Mouse (Mus musculus): ENCODE data around the gene Dazap1. TPM values are rescaled to one million over a fixed set of nuclear protein-coding genes. Genes with fewer than 3 reads are reported as not detected.

Gene Dazap1
- polyA plus RNA-seq, 1 experiment from 2014 or later = 21.8 TPM

DNA sequence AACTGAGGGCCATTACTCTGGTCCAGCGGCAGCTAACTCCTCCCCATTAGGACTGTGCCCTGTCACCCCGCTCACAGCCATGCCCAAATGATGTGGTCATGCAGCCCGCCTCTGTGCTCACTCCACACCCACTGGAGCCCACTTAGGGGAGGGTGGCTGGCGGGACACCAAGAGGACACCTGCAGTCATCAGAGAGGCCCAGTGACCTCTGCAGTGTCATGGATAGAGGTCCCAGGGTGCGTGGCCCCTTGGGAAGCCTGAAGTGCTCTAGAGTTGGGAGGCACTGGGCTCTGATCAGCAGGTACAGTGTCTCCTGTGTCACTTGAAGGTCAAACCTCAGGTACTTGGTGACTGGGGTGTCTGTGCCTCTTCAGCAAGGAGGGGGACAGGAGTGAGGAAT lies 35.5 kb downstream of the Dazap1 start:
- H3K27me3 ChIP-seq (ENCODE audit: insufficient read depth, low read length) = peaks cover 56% of the 10 kb centered on the region
- ATAC-seq = no peak

GRCm38 (mm10) chr10:80297526-80298133 lies 36.3 kb downstream of the Dazap1 start:
- Histone ChIP-seq H3K27me3 (ENCODE audit: insufficient read depth, low read length) (peaks cover 59% of the 10 kb centered on the region), H3K27ac (ENCODE audit: low read depth) (no peak overlapping the region), H3K9ac (replicated peaks) (no peak overlapping the region), H3K4me2 (ENCODE audit: low read depth, low read length) (no peak overlapping the region), H3K4me3 (ENCODE audit: low read depth, low read length) (no peak overlapping the region), H3K36me3 (replicated peaks; ENCODE audit: insufficient read depth, low read length) (peaks cover 11% of the 10 kb centered on the region), H3K9me3 (ENCODE audit: low read length) (no peaks in the 10 kb centered on the region), H3K4me1 (ENCODE audit: insufficient read depth) (peaks cover 23% of the 10 kb centered on the region)
- WGBS (ENCODE audit: insufficient replicate concordance) = 54% methylated on average over 8 of the region's 8 CpGs
- TF ChIP-seq EP300 (IDR thresholded peaks at IDR 0.05; ENCODE audit: low read depth) = no peak
- TF ChIP-seq CTCF (IDR thresholded peaks at IDR 0.05; ENCODE audit: low read depth) = no peak
- ATAC-seq (no peak), DNase-seq (no peak)

More for the DNA sequence above, 35.5 kb downstream of the Dazap1 start:
- Histone ChIP-seq H3K4me3 (ENCODE audit: low read depth, low read length) (no peak overlapping the region), H3K4me2 (ENCODE audit: low read depth, low read length) (no peak overlapping the region), H3K9me3 (ENCODE audit: low read length) (no peaks in the 10 kb centered on the region), H3K36me3 (replicated peaks; ENCODE audit: insufficient read depth, low read length) (peaks cover 11% of the 10 kb centered on the region), H3K9ac (replicated peaks) (no peak overlapping the region), H3K27ac (ENCODE audit: low read depth) (no peak overlapping the region), H3K4me1 (ENCODE audit: insufficient read depth) (peaks cover 18% of the 10 kb centered on the region)
- no peak for DNase-seq
- TF ChIP-seq CTCF (IDR thresholded peaks at IDR 0.05; ENCODE audit: low read depth) (no peak), EP300 (IDR thresholded peaks at IDR 0.05; ENCODE audit: low read depth) (no peak)
- 78% methylated on average over 5 of the region's 5 CpGs for WGBS (ENCODE audit: insufficient replicate concordance)

GRCm38 (mm10) chr10:80298571-80299281 lies 37.4 kb downstream of the Dazap1 start:
- peaks cover 61% of the 10 kb centered on the region for H3K27me3 ChIP-seq (ENCODE audit: insufficient read depth, low read length)

GRCm38 (mm10) chr10:80299301-80299700 lies 38.0 kb downstream of the Dazap1 start:
- no peak for DNase-seq
- Histone ChIP-seq H3K9ac (replicated peaks) (no peak overlapping the region), H3K36me3 (replicated peaks; ENCODE audit: insufficient read depth, low read length) (peaks cover 5% of the 10 kb centered on the region), H3K9me3 (ENCODE audit: low read length) (no peaks in the 10 kb centered on the region), H3K4me2 (ENCODE audit: low read depth, low read length) (no peak overlapping the region), H3K4me1 (ENCODE audit: insufficient read depth) (peaks cover 16% of the 10 kb centered on the region), H3K4me3 (ENCODE audit: low read depth, low read length) (no peak overlapping the region), H3K27me3 (ENCODE audit: insufficient read depth, low read length) (peaks cover 65% of the 10 kb centered on the region), H3K27ac (ENCODE audit: low read depth) (no peak overlapping the region)
- TF ChIP-seq EP300 (IDR thresholded peaks at IDR 0.05; ENCODE audit: low read depth) = no peak
- TF ChIP-seq CTCF (IDR thresholded peaks at IDR 0.05; ENCODE audit: low read depth) = no peak
- no peak for ATAC-seq
- WGBS (ENCODE audit: insufficient replicate concordance) = 16% methylated on average over 14 of the region's 15 CpGs

More at GRCm38 (mm10) chr10:80298571-80299281, 37.4 kb downstream of the Dazap1 start:
- H3K4me2 ChIP-seq (ENCODE audit: low read depth, low read length) = no peak overlapping the region
- no peak overlapping the region for H3K4me3 ChIP-seq (ENCODE audit: low read depth, low read length)
- H3K36me3 ChIP-seq (replicated peaks; ENCODE audit: insufficient read depth, low read length) = peaks cover 11% of the 10 kb centered on the region
- peaks cover 16% of the 10 kb centered on the region for H3K4me1 ChIP-seq (ENCODE audit: insufficient read depth)
- no peak for ATAC-seq
- no peaks in the 10 kb centered on the region for H3K9me3 ChIP-seq (ENCODE audit: low read length)
- H3K9ac ChIP-seq (replicated peaks) = no peak overlapping the region
- no peak for DNase-seq
- no peak overlapping the region for H3K27ac ChIP-seq (ENCODE audit: low read depth)
- no peak for TF ChIP-seq EP300 (IDR thresholded peaks at IDR 0.05; ENCODE audit: low read depth)
- no peak for TF ChIP-seq CTCF (IDR thresholded peaks at IDR 0.05; ENCODE audit: low read depth)
- WGBS (ENCODE audit: insufficient replicate concordance) = 8% methylated on average over 26 of the region's 26 CpGs

DNA sequence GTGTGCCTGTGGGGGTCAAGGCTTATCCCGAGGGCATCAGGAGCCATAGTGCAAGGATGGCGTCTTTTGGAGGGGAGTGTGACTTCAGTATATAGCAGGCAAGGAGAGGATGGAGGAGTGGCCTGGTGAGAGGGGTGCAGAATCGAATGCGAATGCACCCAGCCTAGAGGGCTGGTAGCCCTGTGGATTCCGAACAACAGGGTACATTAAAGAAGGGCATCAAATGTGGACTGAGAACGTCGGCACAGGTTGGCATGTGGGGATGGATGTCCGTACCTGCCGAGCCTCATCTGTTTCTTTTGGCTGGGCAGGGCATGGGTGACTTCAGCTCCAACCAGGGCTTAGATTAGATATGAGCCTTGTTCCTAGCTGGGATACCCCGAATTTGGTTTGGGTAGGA lies 38.5 kb downstream of the Dazap1 start:
- Histone ChIP-seq H3K9me3 (ENCODE audit: low read length) (no peaks in the 10 kb centered on the region), H3K9ac (replicated peaks) (no peak overlapping the region), H3K27me3 (ENCODE audit: insufficient read depth, low read length) (peaks cover 70% of the 10 kb centered on the region), H3K4me3 (ENCODE audit: low read depth, low read length) (no peak overlapping the region), H3K36me3 (replicated peaks; ENCODE audit: insufficient read depth, low read length) (no peaks in the 10 kb centered on the region), H3K4me1 (ENCODE audit: insufficient read depth) (peaks cover 18% of the 10 kb centered on the region), H3K27ac (ENCODE audit: low read depth) (no peak overlapping the region), H3K4me2 (ENCODE audit: low read depth, low read length) (no peak overlapping the region)
- DNase-seq (no peak), ATAC-seq (no peak)
- TF ChIP-seq EP300 (IDR thresholded peaks at IDR 0.05; ENCODE audit: low read depth) = no peak
- no peak for TF ChIP-seq CTCF (IDR thresholded peaks at IDR 0.05; ENCODE audit: low read depth)
- WGBS (ENCODE audit: insufficient replicate concordance) = 50% methylated on average over 10 of the region's 10 CpGs

- Histone ChIP-seq H3K4me3 (ENCODE audit: low read depth, low read length) (no peak overlapping the region), H3K4me2 (ENCODE audit: low read depth, low read length) (no peak overlapping the region), H3K4me1 (ENCODE audit: insufficient read depth) (peaks cover 15% of the 10 kb centered on the region), H3K9me3 (ENCODE audit: low read length) (no peaks in the 10 kb centered on the region), H3K27ac (ENCODE audit: low read depth) (no peak overlapping the region), H3K27me3 (ENCODE audit: insufficient read depth, low read length) (peaks cover 79% of the 10 kb centered on the region), H3K36me3 (replicated peaks; ENCODE audit: insufficient read depth, low read length) (no peaks in the 10 kb centered on the region), H3K9ac (replicated peaks) (no peak overlapping the region)
- 37% methylated on average over 11 of the region's 11 CpGs for WGBS (ENCODE audit: insufficient replicate concordance)
- no peak for ATAC-seq
- DNase-seq = no peak
- TF ChIP-seq EP300 (IDR thresholded peaks at IDR 0.05; ENCODE audit: low read depth) (no peak), CTCF (IDR thresholded peaks at IDR 0.05; ENCODE audit: low read depth) (no peak)
These were observed 39.4 kb downstream of the Dazap1 start for GRCm38 (mm10) chr10:80300672-80301181.
